Mouse (Mus musculus): ENCODE results near the gene Fsd2. TPM values are rescaled to one million over a fixed set of nuclear protein-coding genes. Genes with fewer than 3 reads are reported as not detected.

Fsd2 gene
- total RNA-seq, 1 experiment from 2014 or later, result 0.10 TPM

- no peak for ATAC-seq (replicated peaks; ENCODE audit: insufficient number of reproducible peaks, low FRiP score, low TSS enrichment, poor library complexity, severe bottlenecking)
Observed at GRCm38 (mm10) chr7:81497171-81497570, 69.6 kb downstream of the Fsd2 start.

GRCm38 (mm10) chr7:81493331-81494021 lies 73.3 kb downstream of the Fsd2 start, which contains the start of gene Ap3b2:
Gene Ap3b2 (minus strand): TSS chr7:81493925.
- no peak for ATAC-seq (replicated peaks; ENCODE audit: insufficient number of reproducible peaks, low FRiP score, low TSS enrichment, poor library complexity, severe bottlenecking)

DNA sequence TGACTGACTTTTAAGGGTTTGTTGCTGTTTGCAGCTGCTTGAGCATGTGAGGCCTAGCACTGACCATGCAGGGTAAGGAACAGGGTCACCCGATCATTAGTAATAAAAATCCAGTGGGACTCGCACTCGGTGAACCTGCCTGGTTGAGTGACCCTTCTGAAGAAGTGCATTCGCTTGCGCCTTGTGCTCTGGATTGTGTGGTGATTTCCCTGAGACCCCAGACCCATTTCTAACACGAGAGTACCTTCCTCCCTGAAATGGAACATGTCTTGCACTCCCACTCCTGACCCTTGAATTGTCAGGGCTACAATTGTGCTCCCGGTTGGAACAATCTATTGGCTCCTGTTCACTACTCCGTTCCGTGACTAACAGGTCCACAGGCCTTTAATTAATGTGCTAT lies 74.1 kb downstream of the Fsd2 start:
- no peak for ATAC-seq (replicated peaks; ENCODE audit: insufficient number of reproducible peaks, low FRiP score, low TSS enrichment, poor library complexity, severe bottlenecking)

GRCm38 (mm10) chr7:81489649-81490048 lies 77.1 kb downstream of the Fsd2 start:
- ATAC-seq (replicated peaks; ENCODE audit: insufficient number of reproducible peaks, low FRiP score, low TSS enrichment, poor library complexity, severe bottlenecking), result no peak

Other genes starting within 250 kb of the Fsd2 start
- gene Rps17, start 221.7 kb downstream of the Fsd2 start, total RNA-seq (2017), result 1,304 to 1,545 TPM (median 1,450 TPM) in 3 replicates
- 0.10 TPM in 1 of 3 replicates, not detected in the others for gene Cpeb1, start 111.5 kb downstream of the Fsd2 start, total RNA-seq (2017)
- not detected in 3 replicates for gene Ap3b2, start 73.0 kb downstream of the Fsd2 start, total RNA-seq (2017)
- gene BC048679, start 68.7 kb downstream of the Fsd2 start, total RNA-seq (2017), result not detected in 3 replicates
- gene Whamm, start 4.3 kb upstream of the Fsd2 start, total RNA-seq (2017), result 24.4 to 38.9 TPM (median 33.5 TPM) in 3 replicates
- gene Homer2, start 140.6 kb upstream of the Fsd2 start, total RNA-seq (2017), result 0.29 TPM in 1 of 3 replicates, not detected in the others
- gene Ramac, start 196.0 kb upstream of the Fsd2 start, total RNA-seq (2017), result 111 to 183 TPM (median 145 TPM) in 3 replicates
- gene 3110040N11Rik, start 222.5 kb upstream of the Fsd2 start, total RNA-seq (2017), result 24.4 to 67.1 TPM (median 60.9 TPM) in 3 replicates

All from monocyte, adult 5-6 weeks (primary cell).